Mouse (Mus musculus): Measurements from ENCODE around the gene Tsacc. TPM values are rescaled to one million over a fixed set of nuclear protein-coding genes. Genes with fewer than 3 reads are reported as not detected.

Gene Tsacc
- polyA plus RNA-seq, 1 experiment from 2014 or later, result 12.5 TPM

GRCm38 (mm10) chr3:88234041-88234440, 62.8 kb downstream of the Tsacc start:
- peak overlapping the region; percentile 14; the same call in 1 of the 2 replicates for H3K9ac ChIP-seq
- H3K4me3 ChIP-seq, result no peak overlapping the region
- H3K4me2 ChIP-seq, result no peak overlapping the region
- H3K4me1 ChIP-seq (replicated peaks), result peaks cover 98% of the 10 kb centered on the region
- ATAC-seq (ENCODE audit: low read depth), result no peak
- no peaks in the 10 kb centered on the region for H3K9me3 ChIP-seq
- peak overlapping the region; percentile 98 for H3K27ac ChIP-seq (replicated peaks)
- peaks cover 14% of the 10 kb centered on the region for H3K36me3 ChIP-seq
- H3K27me3 ChIP-seq, result no peaks in the 10 kb centered on the region
- WGBS, result 50% methylated on average over 8 of the region's 8 CpGs

- Histone ChIP-seq H3K27me3 (no peaks in the 10 kb centered on the region), H3K9me3 (no peaks in the 10 kb centered on the region), H3K36me3 (peaks cover 21% of the 10 kb centered on the region), H3K4me2 (no peak overlapping the region), H3K4me1 (replicated peaks) (peaks cover 98% of the 10 kb centered on the region), H3K4me3 (no peak overlapping the region), H3K9ac (no peak overlapping the region), H3K27ac (replicated peaks) (peak overlapping the region; percentile 98)
- ATAC-seq (ENCODE audit: low read depth), result no peak
- 14% methylated on average over 7 of the region's 7 CpGs for WGBS
Measured at GRCm38 (mm10) chr3:88232851-88233649, 63.7 kb downstream of the Tsacc start.

Other genes with a start within 250 kb of the Tsacc start
- 169 and 175 TPM in 2 replicates for gene Naxe, start 238.5 kb downstream of the Tsacc start, polyA plus RNA-seq (2015; fragmentation: Nextera tagmentation; extraction: Ambion mirVana)
- gene Ttc24, start 218.7 kb downstream of the Tsacc start, polyA plus RNA-seq (2015; fragmentation: Nextera tagmentation; extraction: Ambion mirVana), result not detected in 2 replicates
- gene Iqgap3, start 215.0 kb downstream of the Tsacc start, polyA plus RNA-seq (2015; fragmentation: Nextera tagmentation; extraction: Ambion mirVana), result 3.0 and 3.8 TPM in 2 replicates
- 15.9 and 19.4 TPM in 2 replicates for gene Mef2d, start 154.6 kb downstream of the Tsacc start, polyA plus RNA-seq (2015; fragmentation: Nextera tagmentation; extraction: Ambion mirVana)
- gene Rhbg, start 42.3 kb downstream of the Tsacc start, polyA plus RNA-seq (2015; fragmentation: Nextera tagmentation; extraction: Ambion mirVana), result 0.15 and 0.67 TPM in 2 replicates
- 0.23 and 0.33 TPM in 2 replicates for gene Gm38392, start 9.8 kb downstream of the Tsacc start, polyA plus RNA-seq (2015; fragmentation: Nextera tagmentation; extraction: Ambion mirVana)
- gene Cct3, start 117 bp upstream of the Tsacc start, polyA plus RNA-seq (2015; fragmentation: Nextera tagmentation; extraction: Ambion mirVana), result 496 and 532 TPM in 2 replicates
- 99.6 and 112 TPM in 2 replicates for gene Glmp, start 28.0 kb upstream of the Tsacc start, polyA plus RNA-seq (2015; fragmentation: Nextera tagmentation; extraction: Ambion mirVana)
- gene Tmem79, start 39.1 kb upstream of the Tsacc start, polyA plus RNA-seq (2015; fragmentation: Nextera tagmentation; extraction: Ambion mirVana), result 1.5 and 1.7 TPM in 2 replicates
- gene Smg5, start 39.3 kb upstream of the Tsacc start, polyA plus RNA-seq (2015; fragmentation: Nextera tagmentation; extraction: Ambion mirVana), result 57.2 and 66.1 TPM in 2 replicates
- gene Paqr6, start 67.6 kb upstream of the Tsacc start, polyA plus RNA-seq (2015; fragmentation: Nextera tagmentation; extraction: Ambion mirVana), result 3.4 and 5.3 TPM in 2 replicates
- not detected in 2 replicates for gene Bglap3, start 75.7 kb upstream of the Tsacc start, polyA plus RNA-seq (2015; fragmentation: Nextera tagmentation; extraction: Ambion mirVana)
- not detected in 2 replicates for gene Bglap2, start 81.7 kb upstream of the Tsacc start, polyA plus RNA-seq (2015; fragmentation: Nextera tagmentation; extraction: Ambion mirVana)
- not detected in 2 replicates for gene Bglap, start 87.5 kb upstream of the Tsacc start, polyA plus RNA-seq (2015; fragmentation: Nextera tagmentation; extraction: Ambion mirVana)
- gene Pmf1, start 113.3 kb upstream of the Tsacc start, polyA plus RNA-seq (2015; fragmentation: Nextera tagmentation; extraction: Ambion mirVana), result 31.6 and 33.5 TPM in 2 replicates
- 30.4 and 31.1 TPM in 2 replicates for gene Slc25a44, start 128.1 kb upstream of the Tsacc start, polyA plus RNA-seq (2015; fragmentation: Nextera tagmentation; extraction: Ambion mirVana)
- 19.7 and 21.8 TPM in 2 replicates for gene Sema4a, start 164.2 kb upstream of the Tsacc start, polyA plus RNA-seq (2015; fragmentation: Nextera tagmentation; extraction: Ambion mirVana)
- gene Lmna, start 213.0 kb upstream of the Tsacc start, polyA plus RNA-seq (2015; fragmentation: Nextera tagmentation; extraction: Ambion mirVana), result 41.9 and 45.3 TPM in 2 replicates
- 32.5 and 33.7 TPM in 2 replicates for gene Mex3a, start 235.4 kb upstream of the Tsacc start, polyA plus RNA-seq (2015; fragmentation: Nextera tagmentation; extraction: Ambion mirVana)